Mouse (Mus musculus) bone marrow, adult 2 months (tissue): ENCODE results near the gene Tubg2.

ENCODE experiments used
- CTCF ChIP-seq: fragments of 200-500 bp; IDR thresholded peaks from 2 replicates; pipeline ENCODE4 v1.5.1; 2011; ENCODE audit warnings: low read length, control low read depth; ENCODE audit not compliant: control insufficient read depth, insufficient read depth
- POLR2A ChIP-seq: fragments of 200-500 bp; IDR thresholded peaks from 2 replicates; pipeline ENCODE4 v1.6.1; 2011; ENCODE audit warnings: low read depth, mild to moderate bottlenecking, control low read depth, low read length, borderline replicate concordance; ENCODE audit not compliant: control insufficient read depth

- TF ChIP-seq CTCF (peak; percentile 63), POLR2A (no peak)
Observed at GRCm38 (mm10) chr11:101176933-101177773, 21.4 kb downstream of the Tubg2 start.
